In the genomic region with DNA sequence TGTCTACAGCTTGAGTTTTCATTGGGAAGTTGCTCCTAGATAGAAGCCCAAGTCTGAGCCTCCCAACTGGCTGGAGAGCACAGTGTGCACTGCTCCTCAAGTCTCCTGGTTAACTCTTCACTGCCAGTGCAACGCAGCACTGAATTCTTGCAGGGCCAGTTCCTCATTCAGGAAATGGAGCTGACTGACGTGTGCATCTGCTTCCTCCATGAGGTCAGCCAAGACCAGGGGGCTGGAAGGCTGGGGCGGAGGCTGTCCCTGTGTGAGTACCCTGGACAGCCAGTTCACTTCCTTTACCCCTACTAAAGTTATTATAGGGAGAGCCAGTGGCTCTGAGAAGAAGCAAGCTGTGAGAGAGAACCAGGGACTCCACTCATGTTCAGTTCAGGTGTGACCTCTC, we compare ENCODE assay signal across 22 mouse cellular contexts.
DNase-seq lines count a peak whose midpoint lies in the region; ATAC-seq lines count a peak whose summit lies in the region.
"Had no signal": no experiment of that assay in that cellular context is flagged by ENCODE, and none has a peak within 500 bp of the region (broad histone marks: within the 10 kb centered on the region; RNA-seq: fewer than 3 reads in every experiment).

No protein-coding gene starts in this region.

- no peaks in the 10 kb centered on the region for H3K36me3 ChIP-seq in neural tube, embryonic 11.5 days (ENCODE audit: control insufficient read depth, insufficient read depth, low read length)
- H3K36me3 ChIP-seq in megakaryocyte, embryonic 14.5 days (replicated peaks; ENCODE audit: low read length): no peaks in the 10 kb centered on the region
- H3K36me3 ChIP-seq: embryonic facial prominence, embryonic 13.5 days; forebrain, embryonic 12.5 days; G1E; heart, embryonic 10.5 days; heart, embryonic 15.5 days; hindbrain, embryonic 10.5 days had no signal

- no peak for ATAC-seq in neural tube, embryonic 11.5 days (ENCODE audit: insufficient read depth, low FRiP score, low TSS enrichment)
- ATAC-seq in granulocyte monocyte progenitor cell, adult 5-6 weeks (replicated peaks; ENCODE audit: poor library complexity, severe bottlenecking): peak; percentile 90
- ATAC-seq: CD4-positive, CD25-positive, alpha-beta regulatory T cell, adult 4 months; forebrain, postnatal 0 days had no signal

- no peaks in the 10 kb centered on the region for H3K9me3 ChIP-seq in neural tube, embryonic 11.5 days (ENCODE audit: control insufficient read depth, low read length)
- H3K9me3 ChIP-seq in megakaryocyte, embryonic 14.5 days: peaks cover 5% of the 10 kb centered on the region; the same call in 1 of the 2 replicates
- H3K9me3 ChIP-seq: embryonic facial prominence, embryonic 13.5 days; forebrain, embryonic 12.5 days; G1E; heart, embryonic 10.5 days; heart, embryonic 15.5 days; hindbrain, embryonic 10.5 days had no signal

- H3K27ac ChIP-seq in neural tube, embryonic 11.5 days (ENCODE audit: low read depth, low read length): no peak overlapping the region
- H3K27ac ChIP-seq: embryonic facial prominence, embryonic 13.5 days; forebrain, embryonic 12.5 days; heart, embryonic 10.5 days; heart, embryonic 15.5 days; hindbrain, embryonic 10.5 days; hindbrain, embryonic 14.5 days had no signal

- no peak overlapping the region for H3K9ac ChIP-seq in neural tube, embryonic 11.5 days (ENCODE audit: low read length)
- H3K9ac ChIP-seq: embryonic facial prominence, embryonic 13.5 days; forebrain, embryonic 12.5 days; forebrain, postnatal 0 days; heart, embryonic 15.5 days; hindbrain, embryonic 14.5 days had no signal

- no peaks in the 10 kb centered on the region for H3K27me3 ChIP-seq in neural tube, embryonic 11.5 days (ENCODE audit: control insufficient read depth, insufficient read depth, low read length)
- H3K27me3 ChIP-seq in megakaryocyte, embryonic 14.5 days (replicated peaks): peaks cover 48% of the 10 kb centered on the region
- H3K27me3 ChIP-seq: heart, embryonic 15.5 days had no signal

- H3K4me2 ChIP-seq in neural tube, embryonic 11.5 days (ENCODE audit: low read depth): no peak overlapping the region
- H3K4me2 ChIP-seq: embryonic facial prominence, embryonic 13.5 days; forebrain, embryonic 12.5 days; heart, embryonic 15.5 days; hindbrain, embryonic 14.5 days had no signal

- H3K4me3 ChIP-seq in neural tube, embryonic 11.5 days (ENCODE audit: low read depth, low read length): no peak overlapping the region
- H3K4me3 ChIP-seq in megakaryocyte, embryonic 14.5 days (replicated peaks): peak overlapping the region; percentile 12
- H3K4me3 ChIP-seq: embryonic facial prominence, embryonic 13.5 days; forebrain, embryonic 12.5 days; heart, embryonic 10.5 days; heart, embryonic 15.5 days; hindbrain, embryonic 10.5 days had no signal

- 82% methylated on average over 3 of the region's 3 CpGs for WGBS in neural tube, embryonic 11.5 days

- 0 out of 2 replicates have a peak, but pooled peaks cover 3% of the 10 kb centered on the region for H3K4me1 ChIP-seq in neural tube, embryonic 11.5 days (ENCODE audit: control insufficient read depth, insufficient read depth, low read length)
- H3K4me1 ChIP-seq in megakaryocyte, embryonic 14.5 days: peaks cover 22% of the 10 kb centered on the region

- peak; percentile 6 for DNase-seq in neural tube, embryonic 11.5 days (ENCODE audit: low spot score)
- DNase-seq in neural tube, embryonic 10.5 days (ENCODE audit: extremely low spot score, low spot score): no peak
- DNase-seq in right cerebral cortex, postnatal 14 days: no peak
- DNase-seq in right cerebral cortex, postnatal 25 days: no peak
- DNase-seq: adrenal gland, postnatal 10 days; B cell, adult 2 months; cerebellum, adult 11-12 months; cerebellum, adult 9-10 months; cerebellum, postnatal 25 days; forebrain, postnatal 0 days; gastrocnemius, postnatal 14 days; heart, postnatal 14 days had no signal
